Mouse (Mus musculus): ENCODE results near the gene Tcf7l2. TPM values are rescaled to one million over a fixed set of nuclear protein-coding genes. Genes with fewer than 3 reads are reported as not detected.
A peak's percentile ranks its signal among the peaks of the same experiment; 100 is the strongest.

Gene Tcf7l2
- polyA plus RNA-seq, 1 experiment, result 5.4 TPM

- no peak overlapping the region for H3K4me2 ChIP-seq (ENCODE audit: low read depth)
- no peaks in the 10 kb centered on the region for H3K36me3 ChIP-seq (ENCODE audit: control insufficient read depth, insufficient read depth)
- no peaks in the 10 kb centered on the region for H3K27me3 ChIP-seq (ENCODE audit: control insufficient read depth, insufficient read depth, insufficient read length)
- TF ChIP-seq CEBPB (IDR thresholded peaks at IDR 0.05; ENCODE audit: insufficient read depth, poor library complexity, severe bottlenecking), result no peak
- TF ChIP-seq E2F4 (IDR thresholded peaks at IDR 0.05; ENCODE audit: insufficient read depth), result no peak
- TF ChIP-seq MAX (IDR thresholded peaks at IDR 0.05; ENCODE audit: low read depth), result no peak
- TF ChIP-seq TCF3 (IDR thresholded peaks at IDR 0.05; ENCODE audit: insufficient read length, low read depth), result no peak
- no peak for TF ChIP-seq POLR2A (IDR thresholded peaks at IDR 0.05; ENCODE audit: insufficient read length, low read depth)
- TF ChIP-seq USF1 (IDR thresholded peaks at IDR 0.05; ENCODE audit: low read depth), result no peak
- TF ChIP-seq SRF (IDR thresholded peaks at IDR 0.05; ENCODE audit: control insufficient read depth, insufficient read length, low read depth), result no peak
- no peak for TF ChIP-seq MYOG (IDR thresholded peaks at IDR 0.05; ENCODE audit: control insufficient read depth in 1 of 3, insufficient read depth in 1 of 3, insufficient read length in 2 of 3, low read depth in 2 of 3)
- no peak for TF ChIP-seq TCF12 (IDR thresholded peaks at IDR 0.05; ENCODE audit: insufficient read depth, poor library complexity, severe bottlenecking)
- H3ac ChIP-seq (ENCODE audit: control insufficient read depth, insufficient read length), result no peak overlapping the region
- H3K4me3 ChIP-seq, result no peak overlapping the region
- no peaks in the 10 kb centered on the region for H3K79me2 ChIP-seq (ENCODE audit: control insufficient read depth, insufficient read depth)
Measured at GRCm38 (mm10) chr19:55964421-55964820, 222.8 kb downstream of the Tcf7l2 start.

GRCm38 (mm10) chr19:55966066-55966465 lies 224.4 kb downstream of the Tcf7l2 start:
- Histone ChIP-seq H3K79me2 (ENCODE audit: control insufficient read depth, insufficient read depth) (no peaks in the 10 kb centered on the region), H3K4me3 (no peak overlapping the region), H3K4me2 (ENCODE audit: low read depth) (no peak overlapping the region), H3K36me3 (ENCODE audit: control insufficient read depth, insufficient read depth) (no peaks in the 10 kb centered on the region), H3ac (ENCODE audit: control insufficient read depth, insufficient read length) (no peak overlapping the region), H3K27me3 (ENCODE audit: control insufficient read depth, insufficient read depth, insufficient read length) (no peaks in the 10 kb centered on the region)
- no peak for TF ChIP-seq USF1 (IDR thresholded peaks at IDR 0.05; ENCODE audit: low read depth)
- TF ChIP-seq SRF (IDR thresholded peaks at IDR 0.05; ENCODE audit: control insufficient read depth, insufficient read length, low read depth), result no peak
- TF ChIP-seq REST (IDR thresholded peaks at IDR 0.05; ENCODE audit: insufficient read depth, insufficient read length), result no peak
- TF ChIP-seq CEBPB (IDR thresholded peaks at IDR 0.05; ENCODE audit: insufficient read depth, poor library complexity, severe bottlenecking), result no peak
- TF ChIP-seq E2F4 (IDR thresholded peaks at IDR 0.05; ENCODE audit: insufficient read depth), result no peak
- no peak for TF ChIP-seq MAX (IDR thresholded peaks at IDR 0.05; ENCODE audit: low read depth)
- TF ChIP-seq TCF3 (IDR thresholded peaks at IDR 0.05; ENCODE audit: insufficient read length, low read depth), result no peak
- no peak for TF ChIP-seq MYOG (IDR thresholded peaks at IDR 0.05; ENCODE audit: control insufficient read depth in 1 of 3, insufficient read depth in 1 of 3, insufficient read length in 2 of 3, low read depth in 2 of 3)
- no peak for TF ChIP-seq MYOD1 (IDR thresholded peaks at IDR 0.05; ENCODE audit: control insufficient read depth in 1 of 3, insufficient read length in 2 of 3, low read depth in 2 of 3)
- no peak for TF ChIP-seq TCF12 (IDR thresholded peaks at IDR 0.05; ENCODE audit: insufficient read depth, poor library complexity, severe bottlenecking)
- no peak for TF ChIP-seq POLR2A (IDR thresholded peaks at IDR 0.05; ENCODE audit: insufficient read length, low read depth)
- no peak for TF ChIP-seq POLR2AphosphoS2 (IDR thresholded peaks at IDR 0.05; ENCODE audit: insufficient read length, low read depth)

- TF ChIP-seq MYOD1 (IDR thresholded peaks at IDR 0.05; ENCODE audit: control insufficient read depth in 1 of 3, insufficient read length in 2 of 3, low read depth in 2 of 3), result peak in 1 of 3 experiments; percentile 17
- no peak for TF ChIP-seq TCF12 (IDR thresholded peaks at IDR 0.05; ENCODE audit: insufficient read depth, poor library complexity, severe bottlenecking)
- H3K27me3 ChIP-seq (ENCODE audit: control insufficient read depth, insufficient read depth, insufficient read length), result no peaks in the 10 kb centered on the region
- no peak overlapping the region for H3ac ChIP-seq (ENCODE audit: control insufficient read depth, insufficient read length)
- H3K4me3 ChIP-seq, result no peak overlapping the region
- no peaks in the 10 kb centered on the region for H3K36me3 ChIP-seq (ENCODE audit: control insufficient read depth, insufficient read depth)
- peak overlapping the region; percentile 16 for H3K4me2 ChIP-seq (ENCODE audit: low read depth)
- H3K79me2 ChIP-seq (ENCODE audit: control insufficient read depth, insufficient read depth), result no peaks in the 10 kb centered on the region
Measured at GRCm38 (mm10) chr19:55969929-55970531, 228.4 kb downstream of the Tcf7l2 start.

GRCm38 (mm10) chr19:55976073-55976472 lies 234.5 kb downstream of the Tcf7l2 start:
- H3K79me2 ChIP-seq (ENCODE audit: control insufficient read depth, insufficient read depth), result no peaks in the 10 kb centered on the region
- no peaks in the 10 kb centered on the region for H3K36me3 ChIP-seq (ENCODE audit: control insufficient read depth, insufficient read depth)
- TF ChIP-seq TCF12 (IDR thresholded peaks at IDR 0.05; ENCODE audit: insufficient read depth, poor library complexity, severe bottlenecking) (no peak), USF1 (IDR thresholded peaks at IDR 0.05; ENCODE audit: low read depth) (no peak), MYOG (IDR thresholded peaks at IDR 0.05; ENCODE audit: control insufficient read depth in 1 of 3, insufficient read depth in 1 of 3, insufficient read length in 2 of 3, low read depth in 2 of 3) (no peak), TCF3 (IDR thresholded peaks at IDR 0.05; ENCODE audit: insufficient read length, low read depth) (no peak), CEBPB (IDR thresholded peaks at IDR 0.05; ENCODE audit: insufficient read depth, poor library complexity, severe bottlenecking) (no peak), POLR2A (IDR thresholded peaks at IDR 0.05; ENCODE audit: insufficient read length, low read depth) (no peak), MAX (IDR thresholded peaks at IDR 0.05; ENCODE audit: low read depth) (no peak), SRF (IDR thresholded peaks at IDR 0.05; ENCODE audit: control insufficient read depth, insufficient read length, low read depth) (no peak), MYOD1 (IDR thresholded peaks at IDR 0.05; ENCODE audit: control insufficient read depth in 1 of 3, insufficient read length in 2 of 3, low read depth in 2 of 3) (no peak), REST (IDR thresholded peaks at IDR 0.05; ENCODE audit: insufficient read depth, insufficient read length) (no peak), E2F4 (IDR thresholded peaks at IDR 0.05; ENCODE audit: insufficient read depth) (no peak), POLR2AphosphoS2 (IDR thresholded peaks at IDR 0.05; ENCODE audit: insufficient read length, low read depth) (no peak)
- no peaks in the 10 kb centered on the region for H3K27me3 ChIP-seq (ENCODE audit: control insufficient read depth, insufficient read depth, insufficient read length)
- no peak overlapping the region for H3K4me3 ChIP-seq
- no peak overlapping the region for H3K4me2 ChIP-seq (ENCODE audit: low read depth)
- no peak overlapping the region for H3ac ChIP-seq (ENCODE audit: control insufficient read depth, insufficient read length)
